Mouse (Mus musculus): Measurements from ENCODE around the gene Poc5.

Poc5 gene

GRCm38 (mm10) chr13:96388042-96388888 is at the start of gene Poc5:
Poc5 (plus strand) TSS chr13:96388294.
- in situ Hi-C loops (cut with MboI, MseI) = loop anchor here (10.0 to 25.0 kb wide), 2 partner anchors 351 to 423 kb away; no protein-coding TSS in a partner anchor

GRCm38 (mm10) chr13:96341461-96341860 is 46.6 kb upstream of the Poc5 start:
- in situ Hi-C loops (cut with MboI, MseI) = no loop called here

- in situ Hi-C loops (cut with MboI, MseI) = no loop called here
Measured at GRCm38 (mm10) chr13:96344778-96345177, 43.3 kb upstream of the Poc5 start.

- in situ Hi-C loops (cut with MboI, MseI) = no loop called here
Measured at GRCm38 (mm10) chr13:96346581-96346980, 41.5 kb upstream of the Poc5 start.

DNA sequence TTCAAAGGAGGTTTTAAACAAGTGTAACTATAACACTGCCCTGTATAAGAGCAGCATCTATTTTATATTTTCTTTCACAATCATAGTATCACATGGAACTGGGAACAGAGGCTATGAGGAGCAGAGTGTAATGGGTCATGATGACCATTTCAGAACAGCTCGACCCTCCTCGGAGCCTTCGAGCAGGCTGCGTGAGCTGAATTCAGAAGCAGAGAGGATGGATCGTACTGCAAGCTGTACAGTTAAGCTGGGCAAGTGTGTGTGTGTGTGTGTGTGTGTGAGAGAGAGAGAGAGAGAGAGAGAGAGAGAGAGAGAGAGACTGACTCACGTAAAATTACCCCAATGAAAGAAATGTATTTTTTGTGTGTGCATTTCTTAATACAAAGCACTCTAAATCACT is 37.9 kb upstream of the Poc5 start:
- in situ Hi-C loops (cut with MboI, MseI) = loop anchor here in 1 of 2 experiments (10.0 kb wide), 1 partner anchor 1475 kb away; the partner anchor contains the start of gene Otp

DNA sequence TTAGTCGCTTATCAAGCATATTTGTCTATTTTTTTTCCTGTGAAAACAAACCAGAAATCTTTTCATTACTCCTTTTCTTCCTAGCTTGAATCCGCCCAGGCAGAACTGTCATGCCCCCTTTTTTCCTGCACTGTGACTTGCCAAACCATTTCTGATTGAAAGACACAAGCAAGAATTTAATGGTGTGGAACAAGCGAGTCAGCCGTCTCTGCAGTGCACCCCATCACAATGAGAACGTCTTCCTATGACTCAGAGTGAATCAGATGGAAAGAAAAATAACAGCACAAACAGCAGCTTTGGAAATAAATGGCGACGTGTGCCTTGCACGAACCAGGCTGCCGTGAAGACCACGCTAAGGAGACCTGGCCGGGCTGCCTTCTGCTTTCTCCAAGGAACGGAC is 36.8 kb upstream of the Poc5 start:
- in situ Hi-C loops (cut with MboI, MseI) = loop anchor here in 1 of 2 experiments (10.0 kb wide), 1 partner anchor 1476 kb away; the partner anchor contains the start of gene Otp

DNA sequence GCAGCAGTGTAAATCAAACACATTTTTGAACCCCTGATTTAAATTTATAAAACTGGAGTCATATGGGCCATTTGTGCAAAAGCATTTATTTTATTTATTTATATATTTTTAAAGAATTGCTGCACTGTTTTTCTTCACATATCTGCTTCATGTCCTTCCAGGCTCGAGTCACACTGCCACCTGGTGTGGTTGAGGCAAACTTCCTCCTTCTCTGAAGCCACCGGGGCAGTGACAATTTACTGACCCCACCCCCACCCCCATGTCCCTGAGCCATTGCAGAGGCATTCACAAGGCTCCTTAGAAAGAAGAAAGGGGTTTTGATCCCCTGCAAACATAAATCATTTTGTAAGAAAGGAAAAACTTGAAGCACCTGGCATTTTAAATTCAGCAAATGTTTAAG is 12.6 kb upstream of the Poc5 start:
- in situ Hi-C loops (cut with MboI, MseI) = loop anchor here in 1 of 2 experiments (25.0 kb wide), 1 partner anchor 338 kb away; no protein-coding TSS in a partner anchor

DNA sequence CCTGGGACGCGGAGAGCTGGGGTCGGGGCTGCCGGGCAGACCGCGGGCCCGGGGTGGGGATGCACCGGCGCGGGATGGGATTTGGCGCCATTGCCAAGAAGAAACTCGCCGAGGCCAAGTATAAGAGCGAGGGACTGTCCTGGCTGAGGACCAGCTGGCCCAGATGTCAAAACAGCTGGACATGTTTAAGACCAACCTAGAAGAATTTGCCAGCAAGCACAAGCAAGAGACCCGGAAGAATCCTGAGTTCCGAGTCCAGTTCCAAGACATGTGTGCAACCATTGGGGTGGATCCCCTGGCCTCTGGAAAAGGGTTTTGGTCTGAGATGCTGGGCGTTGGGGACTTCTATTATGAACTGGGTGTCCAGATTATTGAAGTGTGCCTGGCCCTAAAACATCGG is 11.2 kb upstream of the Poc5 start:
- in situ Hi-C loops (cut with MboI, MseI) = loop anchor here in 1 of 2 experiments (25.0 kb wide), 1 partner anchor 340 kb away; no protein-coding TSS in a partner anchor

- in situ Hi-C loops (cut with MboI, MseI) = loop anchor here in 1 of 2 experiments (25.0 kb wide), 1 partner anchor 341 kb away; no protein-coding TSS in a partner anchor
Measured at GRCm38 (mm10) chr13:96377883-96378282, 10.2 kb upstream of the Poc5 start.

DNA sequence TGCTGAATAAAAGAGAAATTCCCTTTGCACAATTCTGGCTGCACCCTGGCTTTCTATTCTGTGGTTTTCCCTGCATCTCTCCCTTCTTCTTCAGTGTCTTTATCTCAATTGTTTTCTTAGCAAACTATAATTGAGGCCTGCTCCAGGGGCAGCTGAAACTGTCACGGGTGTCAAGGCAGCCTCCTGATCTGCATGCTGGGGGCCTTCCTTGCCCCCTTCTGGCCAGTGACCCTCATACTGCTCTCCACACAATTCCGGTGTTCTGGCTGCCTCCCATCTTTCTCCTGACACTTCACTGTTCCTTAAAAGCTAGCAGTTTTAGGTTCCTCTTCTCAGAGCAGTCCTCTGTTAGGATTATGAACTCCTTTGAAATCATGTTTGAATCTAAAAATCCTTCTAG is 1.2 kb downstream of the Poc5 start:
- in situ Hi-C loops (cut with MboI, MseI) = loop anchor here (10.0 to 25.0 kb wide), 2 partner anchors 352 to 424 kb away; no protein-coding TSS in a partner anchor

- in situ Hi-C loops (cut with MboI, MseI) = no loop called here
Measured at GRCm38 (mm10) chr13:96401251-96401650, 13.2 kb downstream of the Poc5 start.

DNA sequence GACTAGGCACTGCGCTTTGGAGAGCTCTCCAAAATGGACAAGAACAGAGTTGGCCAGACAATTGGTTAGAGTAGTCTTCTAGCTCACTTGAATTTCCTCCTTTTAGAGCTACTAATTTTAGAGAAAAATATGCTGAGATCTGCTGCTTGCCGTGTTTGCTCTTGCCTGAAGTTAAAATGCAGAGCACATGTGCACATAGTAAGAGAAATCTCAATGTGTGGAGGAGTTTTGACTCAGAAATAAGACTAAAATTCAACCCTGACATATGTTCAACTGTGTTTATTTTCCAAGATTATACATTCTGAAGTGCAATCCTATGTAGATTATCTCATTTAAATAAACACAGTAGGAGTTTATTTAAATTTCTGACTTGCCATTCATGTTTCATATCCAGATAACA is 17.4 kb downstream of the Poc5 start:
- in situ Hi-C loops (cut with MboI, MseI) = no loop called here

DNA sequence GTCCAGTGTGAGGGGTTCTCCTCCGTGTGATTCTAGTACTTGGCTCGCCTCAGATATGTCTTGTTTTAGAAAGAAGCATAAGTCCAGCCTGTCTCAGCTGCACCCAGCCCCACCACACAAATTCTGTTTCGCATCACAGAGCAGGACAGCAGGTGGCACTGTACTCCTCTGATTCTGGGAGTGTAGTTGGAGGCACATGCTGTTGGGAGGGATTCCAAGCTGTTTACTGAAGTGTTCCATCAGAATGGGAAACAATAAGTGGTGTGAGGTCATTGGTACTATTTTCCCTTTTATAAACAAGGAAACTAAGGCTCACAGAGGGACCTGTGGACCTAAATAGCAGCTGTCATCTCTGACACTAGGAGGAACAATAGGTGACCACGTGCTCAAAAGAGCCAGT is 18.9 kb downstream of the Poc5 start:
- in situ Hi-C loops (cut with MboI, MseI) = no loop called here

DNA sequence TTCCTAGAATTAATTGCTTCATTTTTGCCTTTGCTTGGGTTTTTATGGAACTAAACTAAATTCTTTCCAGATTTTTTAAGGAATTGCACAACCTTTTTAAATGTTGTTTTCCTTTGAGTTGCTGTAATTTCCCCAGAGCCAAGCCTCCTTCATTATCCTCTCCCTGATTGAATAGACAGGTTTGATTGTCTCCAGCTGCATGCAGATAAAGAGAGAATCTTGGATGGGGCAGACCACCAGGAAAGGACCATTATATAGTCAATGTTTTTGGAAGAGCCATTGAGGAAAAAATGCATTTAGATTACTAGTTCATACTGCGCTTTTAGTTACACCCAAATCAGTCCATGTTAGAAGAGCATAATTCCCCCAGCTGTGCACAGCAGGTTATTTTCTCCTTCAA is 20.7 kb downstream of the Poc5 start:
- in situ Hi-C loops (cut with MboI, MseI) = no loop called here

GRCm38 (mm10) chr13:96414384-96414783 is 26.3 kb downstream of the Poc5 start:
- in situ Hi-C loops (cut with MboI, MseI) = no loop called here

DNA sequence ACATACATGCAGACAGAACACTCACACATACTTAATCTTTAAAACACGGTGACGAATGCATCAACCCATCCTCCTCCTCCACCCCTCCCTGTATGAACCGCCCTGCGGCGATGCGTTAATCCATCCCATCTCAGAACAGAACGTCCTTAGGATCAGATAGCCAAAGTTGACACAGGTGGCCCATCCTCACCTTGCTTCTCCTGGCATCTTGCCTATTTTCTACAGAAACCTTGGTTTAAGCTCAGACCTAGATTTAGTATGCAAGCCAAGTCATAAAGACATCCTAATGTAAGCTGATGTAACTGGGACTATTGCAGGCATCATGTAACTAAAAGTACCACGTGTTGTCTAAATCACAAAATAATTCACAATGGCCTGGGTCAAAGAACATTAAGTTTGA is 28.3 kb downstream of the Poc5 start:
- in situ Hi-C loops (cut with MboI, MseI) = no loop called here

DNA sequence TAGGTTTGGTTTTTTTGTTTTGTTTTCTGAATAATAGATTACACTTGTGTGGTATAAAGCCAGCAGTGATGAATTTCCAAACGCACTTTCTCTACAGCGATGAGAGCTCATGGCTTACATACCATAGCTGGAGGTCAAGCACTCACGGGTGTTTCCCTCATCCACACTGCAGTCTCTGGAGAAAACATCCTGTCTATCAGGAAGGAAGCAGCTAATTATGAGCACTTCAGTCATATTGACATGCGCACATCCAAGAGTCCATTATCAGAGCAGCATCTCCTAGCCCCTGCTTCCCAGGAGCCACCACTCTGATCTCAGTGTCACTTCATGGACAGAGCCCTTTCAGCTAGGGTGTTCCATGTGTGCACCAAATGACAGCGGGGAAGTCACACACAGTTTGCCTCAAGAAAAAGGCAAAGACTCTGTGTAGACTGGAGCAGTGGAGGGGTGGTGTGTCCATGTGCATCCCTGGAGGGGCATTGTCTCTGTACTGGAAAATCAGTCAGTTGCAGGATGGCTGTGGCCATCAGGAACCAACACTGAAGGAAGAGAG is 29.2 kb downstream of the Poc5 start:
- in situ Hi-C loops (cut with MboI, MseI) = no loop called here

DNA sequence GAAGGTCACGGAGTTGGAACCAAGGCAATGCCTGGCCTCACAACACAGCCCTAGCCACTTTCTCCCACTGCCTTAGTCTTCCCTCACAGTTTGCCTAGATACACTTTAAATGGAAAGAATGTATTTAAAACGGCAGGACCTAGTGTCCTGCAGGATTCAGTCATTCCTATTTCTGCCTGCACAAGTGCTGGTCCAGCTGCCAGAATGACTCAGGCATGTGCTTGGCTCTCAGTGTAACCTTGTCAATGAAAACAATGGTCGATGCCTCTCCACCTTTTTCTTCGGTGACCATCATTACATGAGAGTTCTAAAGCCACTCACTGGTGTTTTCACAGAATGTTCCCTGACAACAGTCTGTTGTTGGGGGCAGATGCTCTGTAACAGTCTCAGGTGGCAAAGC is 30.4 kb downstream of the Poc5 start:
- in situ Hi-C loops (cut with MboI, MseI) = no loop called here

GRCm38 (mm10) chr13:96421230-96421629 is 33.1 kb downstream of the Poc5 start:
- in situ Hi-C loops (cut with MboI, MseI) = no loop called here

GRCm38 (mm10) chr13:96424496-96425274 is 36.6 kb downstream of the Poc5 start:
- in situ Hi-C loops (cut with MboI, MseI) = no loop called here

- in situ Hi-C loops (cut with MboI, MseI) = no loop called here
Measured at GRCm38 (mm10) chr13:96426044-96426443, 38.0 kb downstream of the Poc5 start.

GRCm38 (mm10) chr13:96428531-96428930 is 40.4 kb downstream of the Poc5 start:
- in situ Hi-C loops (cut with MboI, MseI) = no loop called here

All from T-helper 17 cell (primary cell).